Mouse (Mus musculus): Measurements from ENCODE around the gene Zfp750.

Gene Zfp750

GRCm38 (mm10) chr11:121542471-121542870, 23.3 kb upstream of the Zfp750 start:
- DNase-seq (ENCODE audit: extremely low spot score): no peak

- DNase-seq (ENCODE audit: extremely low spot score): no peak
Observed at GRCm38 (mm10) chr11:121536528-121536927, 17.4 kb upstream of the Zfp750 start.

GRCm38 (mm10) chr11:121529747-121530146, 10.6 kb upstream of the Zfp750 start:
- no peak for DNase-seq (ENCODE audit: extremely low spot score)

GRCm38 (mm10) chr11:121524191-121524590, 5.1 kb upstream of the Zfp750 start:
- DNase-seq (ENCODE audit: extremely low spot score): no peak

GRCm38 (mm10) chr11:121522156-121522762, 3.1 kb upstream of the Zfp750 start:
- DNase-seq (ENCODE audit: extremely low spot score): no peak

GRCm38 (mm10) chr11:121520761-121521160, 1.6 kb upstream of the Zfp750 start:
- DNase-seq (ENCODE audit: extremely low spot score): no peak

- no peak for DNase-seq (ENCODE audit: extremely low spot score)
Observed at GRCm38 (mm10) chr11:121519703-121520102, 570 bp upstream of the Zfp750 start.

GRCm38 (mm10) chr11:121517687-121518465, 1.3 kb downstream of the Zfp750 start:
- DNase-seq (ENCODE audit: extremely low spot score): no peak

GRCm38 (mm10) chr11:121516906-121517305, 2.2 kb downstream of the Zfp750 start:
- no peak for DNase-seq (ENCODE audit: extremely low spot score)

- DNase-seq (ENCODE audit: extremely low spot score): no peak
Observed at GRCm38 (mm10) chr11:121515996-121516395, 3.1 kb downstream of the Zfp750 start.

GRCm38 (mm10) chr11:121512896-121513572, 6.1 kb downstream of the Zfp750 start:
- DNase-seq (ENCODE audit: extremely low spot score): no peak

- DNase-seq (ENCODE audit: extremely low spot score): no peak
Observed at GRCm38 (mm10) chr11:121510512-121511246, 8.5 kb downstream of the Zfp750 start.

GRCm38 (mm10) chr11:121508478-121508877, 10.7 kb downstream of the Zfp750 start:
- no peak for DNase-seq (ENCODE audit: extremely low spot score)

GRCm38 (mm10) chr11:121502000-121502860, 16.9 kb downstream of the Zfp750 start:
- DNase-seq (ENCODE audit: extremely low spot score): no peak

GRCm38 (mm10) chr11:121501525-121501924, 17.6 kb downstream of the Zfp750 start:
- DNase-seq (ENCODE audit: extremely low spot score): no peak

- no peak for DNase-seq (ENCODE audit: extremely low spot score)
Observed at GRCm38 (mm10) chr11:121500595-121500994, 18.5 kb downstream of the Zfp750 start.

- DNase-seq (ENCODE audit: extremely low spot score): no peak
Observed at GRCm38 (mm10) chr11:121490651-121491050, 28.5 kb downstream of the Zfp750 start.

- DNase-seq (ENCODE audit: extremely low spot score): no peak
Observed at GRCm38 (mm10) chr11:121485882-121486281, 33.3 kb downstream of the Zfp750 start.

- DNase-seq (ENCODE audit: extremely low spot score): no peak
Observed at GRCm38 (mm10) chr11:121481129-121481528, 38.0 kb downstream of the Zfp750 start.

GRCm38 (mm10) chr11:121479476-121480203, 39.5 kb downstream of the Zfp750 start:
- no peak for DNase-seq (ENCODE audit: extremely low spot score)

Measured in embryo, embryonic 9.5 days (tissue).